Mouse (Mus musculus) lung, postnatal 0 days (tissue): ENCODE data around the gene Catsper3. TPM values are rescaled to one million over a fixed set of nuclear protein-coding genes. Genes with fewer than 3 reads are reported as not detected.

Experiments
- ATAC-seq: fragments of 200-750 bp; cut with Nextera tagmentation; 2 replicates; pipeline ENCODE4 v1.8.0; 2017; ENCODE audit warnings: moderate library complexity
- DNase-seq: peaks from one replicate; pipeline ENCODE4 v3.0.0-alpha.2; 2016; ENCODE audit warnings: low spot score
- H3K27ac ChIP-seq: fragments of 300-500 bp; sonication (generic); 2 replicates; pipeline ENCODE4 v1.5.1; 2014; ENCODE audit warnings: antibody characterized with exemption, mild to moderate bottlenecking, low read length, mixed read lengths
- H3K27me3 ChIP-seq: fragments of 300-500 bp; sonication (generic); replicated peaks from 2 replicates; pipeline ENCODE4 v1.6.1; 2014; ENCODE audit warnings: low read length, mixed read lengths; ENCODE audit not compliant: insufficient read depth
- H3K36me3 ChIP-seq: fragments of 300-500 bp; sonication (generic); 2 replicates; pipeline ENCODE4 v1.6.1; 2014; ENCODE audit warnings: low read length, mixed read lengths; ENCODE audit not compliant: insufficient read depth
- H3K4me1 ChIP-seq: fragments of 300-500 bp; sonication (generic); 2 replicates; pipeline ENCODE4 v1.6.1; 2014; ENCODE audit warnings: antibody characterized with exemption, low read depth, low read length, mixed read lengths; ENCODE audit not compliant: insufficient read depth
- H3K4me2 ChIP-seq: fragments of 300-500 bp; sonication (generic); replicated peaks from 2 replicates; pipeline ENCODE4 v1.6.1; 2014; ENCODE audit warnings: low read depth, mild to moderate bottlenecking, low read length, moderate library complexity, mixed read lengths
- H3K4me3 ChIP-seq: fragments of 300-500 bp; sonication (generic); 2 replicates; pipeline ENCODE4 v1.5.1; 2014; ENCODE audit warnings: low read depth, low read length
- H3K9ac ChIP-seq: fragments of 300-500 bp; sonication (generic); replicated peaks from 2 replicates; pipeline ENCODE4 v1.6.1; 2014; ENCODE audit warnings: low read depth, mild to moderate bottlenecking
- H3K9me3 ChIP-seq: fragments of 300-500 bp; sonication (generic); 2 replicates; pipeline ENCODE4 v1.6.1; 2016; ENCODE audit warnings: low read length, mixed read lengths
- CTCF ChIP-seq: IDR thresholded peaks from 2 replicates; pipeline ENCODE4 v1.5.1; 2016; ENCODE audit warnings: antibody characterized with exemption, mild to moderate bottlenecking
- EP300 ChIP-seq: IDR thresholded peaks from 2 replicates; pipeline ENCODE4 v1.6.1; 2016; ENCODE audit warnings: antibody characterized with exemption, mild to moderate bottlenecking, control low read depth
- WGBS: fragments of 180-500 bp; shearing (Covaris S2); extraction: QIAGEN DNeasy Blood & Tissue Kit; methylation state at CpG from one replicate; pipeline ENCODE4 v1.1.7; 2014; 5-methylcytosine and 5-hydroxymethylcytosine counted together
- polyA plus RNA-seq: library from polyadenylated mRNA; unstranded; fragments of >200 nt; fragmentation: Nextera tagmentation; extraction: Ambion mirVana; gene quantifications from 2 replicates; pipeline ENCODE4 v1.2.1, GENCODE M21; 2015

The Catsper3 gene
- polyA plus RNA-seq, 1 experiment from 2014 or later: 0.18 TPM

GRCm38 (mm10) chr13:55858463-55858862 lies 74.1 kb downstream of the Catsper3 start:
- ATAC-seq (no peak), DNase-seq (no peak)
- TF ChIP-seq CTCF: no peak
- no peak for TF ChIP-seq EP300
- no peaks in the 10 kb centered on the region for H3K36me3 ChIP-seq
- 83% methylated on average over 5 of the region's 5 CpGs for WGBS
- H3K4me3 ChIP-seq: no peak overlapping the region
- H3K4me1 ChIP-seq: no peaks in the 10 kb centered on the region
- H3K9me3 ChIP-seq: no peaks in the 10 kb centered on the region
- H3K4me2 ChIP-seq: no peak overlapping the region
- H3K27me3 ChIP-seq: no peaks in the 10 kb centered on the region
- no peak overlapping the region for H3K27ac ChIP-seq
- H3K9ac ChIP-seq: no peak overlapping the region

Other genes starting within 250 kb of the Catsper3 start
- gene Ddx41, start 247.9 kb upstream of the Catsper3 start, polyA plus RNA-seq: 35.3 and 36.8 TPM in 2 replicates
- 23.1 and 27.4 TPM in 2 replicates for gene Fam193b, start 213.4 kb upstream of the Catsper3 start, polyA plus RNA-seq
- 112 and 113 TPM in 2 replicates for gene Tmed9, start 210.8 kb upstream of the Catsper3 start, polyA plus RNA-seq
- 20.6 and 22.1 TPM in 2 replicates for gene B4galt7, start 184.7 kb upstream of the Catsper3 start, polyA plus RNA-seq
- 47.4 and 50.4 TPM in 2 replicates for gene Caml, start 161.6 kb upstream of the Catsper3 start, polyA plus RNA-seq
- 18.1 and 18.2 TPM in 2 replicates for gene Ddx46, start 149.5 kb upstream of the Catsper3 start, polyA plus RNA-seq
- gene B230219D22Rik, start 91.4 kb upstream of the Catsper3 start, polyA plus RNA-seq: 33.9 and 42.1 TPM in 2 replicates
- gene Txndc15, start 69.9 kb upstream of the Catsper3 start, polyA plus RNA-seq: 82.3 and 85.7 TPM in 2 replicates
- 48.3 and 58.2 TPM in 2 replicates for gene Pcbd2, start 57.2 kb upstream of the Catsper3 start, polyA plus RNA-seq
- not detected in 2 replicates for gene Pitx1, start 51.6 kb downstream of the Catsper3 start, polyA plus RNA-seq